ENCODE assay signal across 15 mouse cellular contexts in genomic region chr17:29447323-29447722, GRCm38 (mm10). TPM values are rescaled to one million over a fixed set of nuclear protein-coding genes. Genes with fewer than 3 reads are reported as not detected.
DNase-seq lines count a peak whose midpoint lies in the region; ATAC-seq and TF ChIP-seq lines count a peak whose summit lies in the region.
"Had no signal": no experiment of that assay in that cellular context is flagged by ENCODE, and none has a peak within 500 bp of the region (broad histone marks: within the 10 kb centered on the region; RNA-seq: fewer than 3 reads in every experiment).

No protein-coding gene starts in this region.

- H3K79me2 ChIP-seq in MEL (ENCODE audit: control insufficient read depth, insufficient read depth, low read length, poor library complexity): no peaks in the 10 kb centered on the region

- TF ChIP-seq POLR2A in MEL (IDR thresholded peaks at IDR 0.05; ENCODE audit: control insufficient read depth in 1 of 2, insufficient read depth in 1 of 2, low read depth in 1 of 2, low read length in 2 of 2, poor library complexity in 1 of 2): no peak

- H3K9me3 ChIP-seq in hindbrain, embryonic 10.5 days: peaks cover 6% of the 10 kb centered on the region
- no peaks in the 10 kb centered on the region for H3K9me3 ChIP-seq in hindbrain, embryonic 16.5 days (ENCODE audit: control insufficient read depth, low read length)
- no peaks in the 10 kb centered on the region for H3K9me3 ChIP-seq in MEL (replicated peaks; ENCODE audit: insufficient read depth, low read length)
- H3K9me3 ChIP-seq: embryonic facial prominence, embryonic 12.5 days had no signal

- ATAC-seq in hindbrain, embryonic 16.5 days: no peak
- peak; percentile 87 for ATAC-seq in erythroid progenitor cell, adult 5-6 weeks (replicated peaks; ENCODE audit: low FRiP score, poor library complexity, severe bottlenecking)

- H3K4me2 ChIP-seq in hindbrain, embryonic 16.5 days (ENCODE audit: low read length): no peak overlapping the region
- H3K4me2 ChIP-seq: embryonic facial prominence, embryonic 12.5 days; limb, embryonic 13.5 days; neural tube, embryonic 13.5 days had no signal

- no peaks in the 10 kb centered on the region for H3K27me3 ChIP-seq in hindbrain, embryonic 10.5 days (ENCODE audit: insufficient read depth, poor library complexity, severe bottlenecking)
- no peaks in the 10 kb centered on the region for H3K27me3 ChIP-seq in hindbrain, embryonic 16.5 days (replicated peaks; ENCODE audit: control insufficient read depth, insufficient read depth, low read length)
- no peaks in the 10 kb centered on the region for H3K27me3 ChIP-seq in MEL (ENCODE audit: control insufficient read depth in 1 of 2, insufficient read depth in 2 of 2, low read length in 2 of 2)
- H3K27me3 ChIP-seq: CH12.LX; embryonic facial prominence, embryonic 12.5 days; limb, embryonic 13.5 days; neural tube, embryonic 13.5 days had no signal

- H3K36me3 ChIP-seq in hindbrain, embryonic 10.5 days: no peaks in the 10 kb centered on the region
- H3K36me3 ChIP-seq in hindbrain, embryonic 16.5 days (ENCODE audit: control insufficient read depth, insufficient read depth, low read length): no peaks in the 10 kb centered on the region
- peaks cover 0 to 24% of the 10 kb centered on the region in 2 experiments; a peak in 2 of 4 replicates for H3K36me3 ChIP-seq in MEL (ENCODE audit: control insufficient read depth in 1 of 2, insufficient read depth in 2 of 2, low read length in 2 of 2)
- H3K36me3 ChIP-seq: embryonic facial prominence, embryonic 12.5 days; limb, embryonic 13.5 days; neural tube, embryonic 13.5 days had no signal

- no peak; a peak in 1 of 6 replicates for TF ChIP-seq CTCF in MEL (IDR thresholded peaks at IDR 0.05 in 2 of 3, conservative IDR thresholded peaks at IDR 0.05 in 1 of 3; ENCODE audit: control insufficient read depth in 1 of 3, insufficient read depth in 1 of 3, low read depth in 2 of 3, low read length in 3 of 3, poor library complexity in 1 of 3, severe bottlenecking in 1 of 3)

- 52% methylated on average over 3 of the region's 3 CpGs for WGBS in hindbrain, embryonic 10.5 days
- 65% methylated on average over 3 of the region's 3 CpGs for WGBS in hindbrain, embryonic 16.5 days

- peak overlapping the region; percentile 42; the same call in 1 of the 2 replicates for H3K27ac ChIP-seq in hindbrain, embryonic 10.5 days
- no peak overlapping the region for H3K27ac ChIP-seq in hindbrain, embryonic 16.5 days (ENCODE audit: low read depth, low read length)
- H3K27ac ChIP-seq in MEL (ENCODE audit: control insufficient read depth, low read depth, low read length): peak overlapping the region; percentile 35; the same call in 1 of the 2 replicates
- H3K27ac ChIP-seq: neural tube, embryonic 13.5 days had no signal

- no peak for DNase-seq in hindbrain, embryonic 10.5 days (ENCODE audit: low spot score)
- DNase-seq in MEL (ENCODE audit: low read depth, low spot score): peak; percentile 77
- DNase-seq in spleen, postnatal 10 days (ENCODE audit: low spot score in 2 of 2): peak; percentile 51 to 86
- no peak for DNase-seq in kidney, adult 18-20 months
- no peak for DNase-seq in adrenal gland, postnatal 4 days (ENCODE audit: low spot score in 2 of 2)
- no peak for DNase-seq in thymus, adult 18-20 months
- DNase-seq: cerebellum, adult 11 months; kidney, adult 11 months; layer of hippocampus, adult 9-11 months had no signal

- H3K4me1 ChIP-seq in hindbrain, embryonic 10.5 days (replicated peaks): peaks cover 66% of the 10 kb centered on the region
- H3K4me1 ChIP-seq in hindbrain, embryonic 16.5 days (ENCODE audit: control insufficient read depth, insufficient read depth, low read depth, low read length): peaks cover 6% of the 10 kb centered on the region
- peaks cover 5 to 52% of the 10 kb centered on the region in 2 experiments for H3K4me1 ChIP-seq in MEL (ENCODE audit: control insufficient read depth in 1 of 2, insufficient read depth in 2 of 2, low read length in 2 of 2)

- no peak overlapping the region for H3K9ac ChIP-seq in hindbrain, embryonic 16.5 days (ENCODE audit: low read depth, low read length)
- H3K9ac ChIP-seq in MEL (ENCODE audit: control insufficient read depth, low read depth, low read length, poor library complexity, severe bottlenecking): no peak overlapping the region
- H3K9ac ChIP-seq: embryonic facial prominence, embryonic 12.5 days; limb, embryonic 13.5 days; neural tube, embryonic 13.5 days had no signal

- no peak overlapping the region for H3K4me3 ChIP-seq in hindbrain, embryonic 10.5 days
- no peak overlapping the region for H3K4me3 ChIP-seq in hindbrain, embryonic 16.5 days (ENCODE audit: low read length)
- H3K4me3 ChIP-seq in MEL (ENCODE audit: control insufficient read depth in 1 of 2, insufficient read depth in 1 of 2, low read depth in 2 of 2, low read length in 2 of 2): no peak overlapping the region
- H3K4me3 ChIP-seq: embryonic facial prominence, embryonic 12.5 days; limb, embryonic 13.5 days; neural tube, embryonic 13.5 days had no signal

- no peak for TF ChIP-seq RAD21 in MEL (IDR thresholded peaks at IDR 0.05; ENCODE audit: low read depth, low read length)

- TF ChIP-seq EP300 in MEL (IDR thresholded peaks at IDR 0.05; ENCODE audit: low read depth in 1 of 2, low read length in 2 of 2): peak; percentile 77 to 84

TF ChIP-seq in MEL, 35 proteins besides CTCF, POLR2A, EP300 and RAD21:
- TF ChIP-seq MYC (IDR thresholded peaks at IDR 0.05; ENCODE audit: low read depth, low read length) (no peak), ZC3H11A (IDR thresholded peaks at IDR 0.05; ENCODE audit: low read depth, low read length) (no peak), SMC3 (IDR thresholded peaks at IDR 0.05; ENCODE audit: low read depth, low read length) (0 out of 2 replicates have a peak, but pooled peaks have one; percentile 4), RCOR1 (IDR thresholded peaks at IDR 0.05; ENCODE audit: low read depth, low read length) (peak; percentile 79), TCF12 (IDR thresholded peaks at IDR 0.05; ENCODE audit: low read depth, low read length) (peak; percentile 80), GATA1 (IDR thresholded peaks at IDR 0.05; ENCODE audit: low read depth, low read length) (peak; percentile 81), ETS1 (IDR thresholded peaks at IDR 0.05; ENCODE audit: low read depth, low read length) (peak; percentile 71), TAL1 (IDR thresholded peaks at IDR 0.05; ENCODE audit: low read length) (peak; percentile 92)
TF ChIP-seq in MEL: peak in this region for 6.

RNA-seq across cellular contexts. Expression of gene Pim1, which starts 43.2 kb away (rescaled TPM):
- polyA plus RNA-seq in hindbrain, embryonic 10.5 days (2016; fragmentation: Nextera tagmentation; extraction: Ambion mirVana): 25.0 and 30.5 TPM in 2 replicates
- 7.2 and 8.2 TPM in 2 replicates for polyA plus RNA-seq in hindbrain, embryonic 16.5 days (2015; fragmentation: Nextera tagmentation; extraction: Ambion mirVana)
- total RNA-seq in MEL (2012; rRNA removed): 27.8 and 30.6 TPM in 2 replicates
- polyA plus RNA-seq in MEL (2012; ENCODE audit: insufficient read depth in 1 of 2, insufficient read length in 2 of 2, low read depth in 1 of 2, low replicate concordance in 2 of 2, missing spikeins in 1 of 2): 10 to 100 TPM in 1 of 2 experiments, not detected in 1; 52.1 TPM
- 88.0 and 102 TPM in 2 replicates for total RNA-seq in erythroid progenitor cell, adult 5-6 weeks (2015; ENCODE audit: low replicate concordance)
- total RNA-seq in erythroid progenitor cell, adult 5-6 weeks (2017; ENCODE audit: low replicate concordance): 143 and 147 TPM in 2 replicates
- total RNA-seq in adrenal gland, postnatal 4 days (2021): 10 to 100 TPM; 53.4 to 65.5 TPM

Comparison
In these comparisons a context has a peak if more than half of its experiments do, and no peak if none do; other contexts are left out.
1. DNase-seq: peak in MEL (single experiment) and spleen, postnatal 10 days (2 of 2); none in hindbrain, embryonic 10.5 days (single experiment), kidney, adult 18-20 months (single experiment), adrenal gland, postnatal 4 days (0 of 2) and thymus, adult 18-20 months (0 of 2).